Mouse (Mus musculus): ENCODE results near the gene Sptbn4. TPM values are rescaled to one million over a fixed set of nuclear protein-coding genes. Genes with fewer than 3 reads are reported as not detected.
A peak's percentile ranks its signal among the peaks of the same experiment; 100 is the strongest.

Gene Sptbn4
- polyA plus RNA-seq, 1 experiment from 2014 or later = 0.13 TPM

DNA sequence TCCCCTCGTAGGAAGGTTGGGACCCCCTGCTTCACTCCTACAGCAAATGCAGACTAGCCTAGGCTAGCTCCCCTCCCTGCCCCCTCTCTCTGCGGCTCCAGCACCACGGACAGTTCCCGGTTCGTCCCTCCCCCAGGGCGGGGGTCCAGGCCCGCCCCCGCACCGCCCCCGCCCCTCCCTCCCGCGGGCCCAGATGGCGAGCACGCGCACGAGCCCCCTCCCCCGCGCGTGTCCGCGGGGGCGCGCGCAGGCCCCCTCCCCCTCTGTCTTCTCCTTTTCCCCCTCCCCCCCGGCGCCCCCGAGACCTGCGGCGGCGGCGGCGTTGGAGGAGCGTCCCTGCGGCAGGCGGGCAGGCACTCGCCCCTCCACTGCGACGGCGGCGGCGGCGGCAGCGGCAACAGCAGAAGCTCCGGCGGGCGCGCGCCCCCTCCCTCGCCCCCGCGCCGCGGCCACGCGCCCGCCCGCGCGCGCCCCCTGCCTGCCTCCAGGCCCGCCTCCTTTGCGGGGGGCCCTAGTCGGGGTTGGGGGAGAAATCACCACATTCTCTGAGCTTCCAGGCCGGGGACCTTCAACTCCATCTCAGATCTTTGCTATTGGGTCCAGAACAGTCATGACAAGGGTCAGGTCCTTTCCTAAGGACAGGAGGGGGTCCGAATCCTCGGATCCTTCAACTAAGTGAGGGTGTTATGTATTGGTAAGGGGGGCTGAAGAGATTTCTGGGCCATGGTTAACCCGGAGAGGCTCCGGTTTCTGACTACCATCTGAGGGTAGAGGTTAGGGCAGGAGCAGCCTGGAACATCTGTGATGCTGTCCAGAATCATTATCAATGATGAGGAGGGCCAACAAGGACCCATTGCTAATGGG, 51.1 kb downstream of the Sptbn4 start:
- peaks cover 42% of the 10 kb centered on the region for H3K27me3 ChIP-seq
- CTCF ChIA-PET = no interaction called here
- POLR2A ChIA-PET = no interaction called here
- in situ Hi-C loops (cut with MboI; ENCODE audit: low pct_unique_long_range_greater_than_20kb) = loop anchor here (10.0 kb wide), 1 partner anchor 52 kb away; no protein-coding TSS in a partner anchor
- ATAC-seq (no peak), DNase-seq (ENCODE audit: low read depth, low spot score) (no peak)
- no peak for TF ChIP-seq CTCF (IDR thresholded peaks at IDR 0.05)

DNA sequence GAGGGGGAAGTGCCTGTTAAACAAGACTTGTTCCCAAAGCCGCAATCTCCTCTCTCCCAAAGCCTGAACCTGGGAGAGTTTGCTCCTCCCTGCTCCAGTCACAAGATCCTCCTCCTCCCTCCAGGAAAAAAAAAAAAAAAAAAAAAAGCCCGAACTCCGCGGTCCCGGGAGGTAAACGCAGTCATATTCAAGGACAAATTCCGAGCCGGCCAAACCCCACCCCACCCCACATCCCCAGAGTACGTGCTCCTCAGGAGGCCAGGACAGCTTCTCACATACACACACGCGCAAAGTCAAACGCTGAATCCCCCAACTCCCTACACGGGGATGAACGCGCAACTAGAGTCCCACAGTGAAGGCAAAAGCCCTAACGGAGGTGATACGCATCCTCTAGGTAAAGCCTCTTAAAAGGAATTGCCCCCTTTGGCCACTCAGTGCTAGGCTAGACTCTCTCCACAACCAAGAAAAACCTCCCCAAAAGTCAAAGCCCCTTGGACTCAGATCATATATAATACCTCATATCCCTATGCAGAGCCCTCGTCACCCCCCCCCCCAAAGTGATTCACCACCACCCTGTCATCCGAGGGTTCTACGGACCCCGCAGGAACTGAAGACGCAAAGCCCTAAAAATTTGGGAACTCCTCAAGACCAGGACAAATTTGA, 51.8 kb downstream of the Sptbn4 start:
- ATAC-seq (no peak), DNase-seq (ENCODE audit: low read depth, low spot score) (no peak)
- in situ Hi-C loops (cut with MboI; ENCODE audit: low pct_unique_long_range_greater_than_20kb) = loop anchor here (10.0 kb wide), 1 partner anchor 51 kb away; no protein-coding TSS in a partner anchor
- no peak for TF ChIP-seq CTCF (IDR thresholded peaks at IDR 0.05)
- H3K27me3 ChIP-seq = peaks cover 42% of the 10 kb centered on the region
- ChIA-PET POLR2A (no interaction called here), CTCF (interaction anchor here (1.6 kb wide), 1 partner anchor 11 kb away, joined by 5 read pairs; no protein-coding TSS in a partner anchor)

DNA sequence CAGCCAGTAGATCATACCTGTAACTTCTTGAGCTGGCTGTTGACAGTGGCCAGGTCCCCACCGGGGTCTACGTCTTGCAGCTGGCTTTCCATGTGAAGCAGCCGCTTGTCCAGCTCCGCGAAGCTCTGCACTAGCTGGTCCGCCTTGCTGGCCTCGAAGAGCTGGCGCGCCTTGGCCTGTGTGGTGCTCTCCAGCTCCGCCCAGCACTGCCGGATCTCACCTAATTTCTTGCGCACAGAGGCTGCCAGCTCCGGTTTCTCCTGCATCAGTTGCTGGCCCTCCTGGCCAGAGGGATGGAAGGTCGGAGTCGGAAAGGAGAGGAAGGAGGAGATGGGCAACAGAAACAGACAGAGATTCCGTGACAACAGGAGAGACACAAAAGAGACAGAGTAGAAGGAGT, 56.1 kb downstream of the Sptbn4 start:
- TF ChIP-seq CTCF (IDR thresholded peaks at IDR 0.05) = no peak
- in situ Hi-C loops (cut with MboI; ENCODE audit: low pct_unique_long_range_greater_than_20kb) = loop anchor here (10.0 kb wide), 1 partner anchor 47 kb away; no protein-coding TSS in a partner anchor
- ChIA-PET CTCF (no interaction called here), POLR2A (no interaction called here)
- no peak for ATAC-seq
- peaks cover 29% of the 10 kb centered on the region for H3K27me3 ChIP-seq
- no peak for DNase-seq (ENCODE audit: low read depth, low spot score)

DNA sequence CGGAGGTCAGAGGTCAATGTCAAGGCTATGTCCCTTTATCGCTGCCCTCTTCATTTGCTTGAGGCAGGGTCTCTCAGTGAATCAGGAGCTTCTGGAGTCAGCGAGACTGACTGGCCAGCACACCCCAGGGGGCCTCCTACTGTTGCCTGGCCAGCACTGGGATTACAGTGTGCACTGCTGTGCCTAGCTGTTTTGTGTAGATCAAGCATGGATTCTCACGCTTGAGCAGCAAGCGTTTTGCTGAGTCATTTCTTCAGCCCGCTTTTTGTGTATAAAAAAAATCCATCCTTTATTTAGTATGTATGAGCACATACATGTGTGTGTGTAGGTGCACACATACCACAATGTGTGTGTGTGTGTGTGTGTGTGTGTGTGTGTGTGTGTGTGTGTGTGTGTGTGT, 58.3 kb downstream of the Sptbn4 start:
- ATAC-seq (no peak), DNase-seq (ENCODE audit: low read depth, low spot score) (no peak)
- POLR2A ChIA-PET = no interaction called here
- peaks cover 18% of the 10 kb centered on the region for H3K27me3 ChIP-seq
- TF ChIP-seq CTCF (IDR thresholded peaks at IDR 0.05) = no peak
- in situ Hi-C loops (cut with MboI; ENCODE audit: low pct_unique_long_range_greater_than_20kb) = no loop called here
- CTCF ChIA-PET = no interaction called here

DNA sequence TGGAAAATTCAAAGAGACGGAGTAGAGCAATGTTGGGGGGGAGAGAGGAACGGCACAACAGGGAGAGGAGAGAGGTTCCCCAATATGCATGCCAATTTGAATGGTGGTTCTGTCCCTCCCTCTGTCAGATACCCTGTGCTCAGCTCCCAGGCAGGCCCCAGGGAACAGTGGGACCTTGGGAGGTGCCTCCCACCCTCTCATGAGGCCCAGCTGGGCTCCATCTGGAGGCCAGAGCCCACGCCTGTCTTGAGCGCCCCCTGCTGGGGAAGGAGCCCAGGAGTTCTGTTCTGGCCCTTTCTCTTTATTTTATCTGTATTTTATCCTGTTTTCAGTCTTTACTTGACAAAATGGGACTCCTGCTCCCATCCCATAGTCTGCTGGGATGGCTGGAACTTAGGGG, 62.8 kb downstream of the Sptbn4 start:
- peak; percentile 83 for TF ChIP-seq CTCF (IDR thresholded peaks at IDR 0.05)
- ChIA-PET CTCF (interaction anchor here (1.2 to 2.7 kb wide), 4 partner anchors 9 to 52 kb away, joined by 4 to 6 read pairs (median 5); no protein-coding TSS in a partner anchor), POLR2A (interaction anchor here (0.6 kb wide), 1 partner anchor 46 kb away, joined by 5 read pairs; no protein-coding TSS in a partner anchor)
- no peak for DNase-seq (ENCODE audit: low read depth, low spot score)
- peaks cover 11% of the 10 kb centered on the region for H3K27me3 ChIP-seq
- no peak for ATAC-seq
- in situ Hi-C loops (cut with MboI; ENCODE audit: low pct_unique_long_range_greater_than_20kb) = no loop called here

DNA sequence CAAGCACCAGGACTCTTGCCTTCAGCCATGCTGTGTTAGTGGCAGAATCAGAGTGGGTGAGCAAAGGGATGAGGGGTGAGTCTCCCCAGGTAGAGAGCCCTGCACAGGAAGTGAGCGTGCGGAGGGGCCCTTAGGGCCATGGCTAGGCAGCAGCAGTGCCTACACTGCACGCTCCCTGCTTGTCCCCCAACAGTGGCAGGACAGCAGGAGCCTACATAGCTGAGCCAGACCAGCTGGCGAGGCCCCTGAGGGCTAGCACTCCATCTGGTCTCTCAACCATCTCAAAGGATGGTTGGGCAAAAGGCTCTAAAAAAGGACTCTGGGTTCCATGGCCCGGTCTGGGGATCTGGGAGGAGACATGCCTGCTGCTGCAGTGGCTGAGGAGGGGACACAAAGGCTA, 63.4 kb downstream of the Sptbn4 start:
- POLR2A ChIA-PET = no interaction called here
- no peak for TF ChIP-seq CTCF (IDR thresholded peaks at IDR 0.05)
- CTCF ChIA-PET = interaction anchor here (1.2 to 2.7 kb wide), 4 partner anchors 8 to 51 kb away, joined by 4 to 6 read pairs (median 5); no protein-coding TSS in a partner anchor
- peaks cover 13% of the 10 kb centered on the region for H3K27me3 ChIP-seq
- DNase-seq (ENCODE audit: low read depth, low spot score) (no peak), ATAC-seq (no peak)
- in situ Hi-C loops (cut with MboI; ENCODE audit: low pct_unique_long_range_greater_than_20kb) = no loop called here

DNA sequence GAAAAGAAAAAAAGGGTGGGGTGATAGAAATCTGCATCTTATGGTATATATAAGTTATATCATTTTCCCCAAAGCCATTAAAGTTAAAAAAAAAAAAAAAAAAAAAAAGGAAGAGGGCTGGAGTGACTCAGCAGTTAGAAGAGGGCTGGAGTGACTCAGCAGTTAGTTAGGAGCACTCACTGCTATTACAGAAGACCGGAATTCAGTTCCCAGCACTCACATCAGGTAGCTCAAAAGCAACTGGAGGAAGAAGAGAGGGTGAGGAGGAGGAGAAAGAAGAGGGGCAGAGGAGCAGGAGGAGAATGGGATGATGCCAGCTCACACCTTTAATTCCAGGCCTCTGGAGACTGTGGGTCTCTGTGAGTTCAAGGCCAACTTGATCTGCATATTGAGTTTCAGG, 64.3 kb downstream of the Sptbn4 start:
- no peak for TF ChIP-seq CTCF (IDR thresholded peaks at IDR 0.05)
- POLR2A ChIA-PET = no interaction called here
- in situ Hi-C loops (cut with MboI; ENCODE audit: low pct_unique_long_range_greater_than_20kb) = no loop called here
- no peak for ATAC-seq
- CTCF ChIA-PET = interaction anchor here (1.0 to 2.7 kb wide), 2 partner anchors 42 to 51 kb away, joined by 3 to 6 read pairs; no protein-coding TSS in a partner anchor
- no peak for DNase-seq (ENCODE audit: low read depth, low spot score)
- peaks cover 20% of the 10 kb centered on the region for H3K27me3 ChIP-seq

DNA sequence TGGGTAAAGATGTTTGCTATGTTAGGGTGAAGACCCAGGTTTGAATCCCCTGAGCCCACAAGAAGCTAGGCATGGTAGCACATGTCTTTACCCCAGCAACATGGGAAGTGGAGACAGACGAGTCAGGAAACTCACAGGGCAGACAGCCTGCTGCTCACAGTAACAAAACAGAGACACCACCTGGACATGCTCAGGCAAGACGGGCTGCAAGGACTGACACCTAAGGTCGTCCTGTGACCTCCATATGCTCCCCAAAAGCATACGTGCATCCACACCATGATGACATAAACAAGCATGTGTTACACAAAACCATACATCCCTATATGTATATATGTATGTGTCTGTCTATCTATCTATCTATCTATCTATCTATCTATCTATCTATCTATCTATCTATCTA, 65.9 kb downstream of the Sptbn4 start:
- ATAC-seq (no peak), DNase-seq (ENCODE audit: low read depth, low spot score) (no peak)
- no peak for TF ChIP-seq CTCF (IDR thresholded peaks at IDR 0.05)

DNA sequence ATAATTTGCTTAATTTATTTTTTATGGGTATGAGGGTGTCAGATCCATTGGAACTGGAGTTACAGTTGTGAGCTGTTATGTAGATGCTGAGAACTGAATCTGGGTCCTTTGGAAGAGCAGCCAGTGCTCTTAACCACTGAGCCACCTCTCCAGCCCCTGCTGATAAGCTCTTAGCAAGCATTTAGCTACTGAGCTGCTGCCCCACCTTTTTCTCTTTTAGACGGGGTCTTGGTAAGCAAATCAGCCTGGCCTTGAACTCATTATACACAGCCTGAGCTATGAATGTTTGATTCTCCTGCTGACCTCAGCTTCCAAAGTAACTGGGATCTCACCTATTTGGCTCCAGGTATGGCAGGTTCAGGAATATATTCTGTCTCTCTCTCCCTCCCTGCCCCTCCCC, 66.5 kb downstream of the Sptbn4 start:
- no peak for TF ChIP-seq CTCF (IDR thresholded peaks at IDR 0.05)
- H3K27me3 ChIP-seq = peaks cover 26% of the 10 kb centered on the region
- POLR2A ChIA-PET = no interaction called here
- in situ Hi-C loops (cut with MboI; ENCODE audit: low pct_unique_long_range_greater_than_20kb) = no loop called here
- ATAC-seq (no peak), DNase-seq (ENCODE audit: low read depth, low spot score) (no peak)
- CTCF ChIA-PET = no interaction called here

More for the DNA sequence above, 65.9 kb downstream of the Sptbn4 start:
- CTCF ChIA-PET = no interaction called here
- in situ Hi-C loops (cut with MboI; ENCODE audit: low pct_unique_long_range_greater_than_20kb) = no loop called here
- POLR2A ChIA-PET = no interaction called here
- H3K27me3 ChIP-seq = peaks cover 21% of the 10 kb centered on the region

DNA sequence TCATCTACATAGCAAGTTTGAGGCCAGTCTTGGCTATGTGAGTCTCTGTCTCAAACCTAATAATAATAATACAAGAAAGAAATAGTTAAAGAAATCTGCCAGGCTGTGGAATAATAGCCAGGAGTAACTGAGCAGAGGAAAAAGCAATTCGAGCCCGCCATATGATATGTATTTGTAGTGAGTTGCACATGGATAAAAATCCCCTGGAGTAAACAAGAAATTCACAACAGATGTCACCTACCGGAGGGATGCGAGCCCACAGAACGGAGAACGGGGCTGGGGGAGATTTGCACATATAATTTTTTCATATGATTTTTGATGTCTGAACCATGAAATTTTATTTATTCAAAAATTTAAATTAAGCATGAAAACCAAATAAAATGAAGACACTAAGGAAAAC, 67.7 kb downstream of the Sptbn4 start:
- peaks cover 35% of the 10 kb centered on the region for H3K27me3 ChIP-seq
- DNase-seq (ENCODE audit: low read depth, low spot score) (no peak), ATAC-seq (no peak)
- no peak for TF ChIP-seq CTCF (IDR thresholded peaks at IDR 0.05)
- in situ Hi-C loops (cut with MboI; ENCODE audit: low pct_unique_long_range_greater_than_20kb) = no loop called here
- CTCF ChIA-PET = no interaction called here
- POLR2A ChIA-PET = no interaction called here

DNA sequence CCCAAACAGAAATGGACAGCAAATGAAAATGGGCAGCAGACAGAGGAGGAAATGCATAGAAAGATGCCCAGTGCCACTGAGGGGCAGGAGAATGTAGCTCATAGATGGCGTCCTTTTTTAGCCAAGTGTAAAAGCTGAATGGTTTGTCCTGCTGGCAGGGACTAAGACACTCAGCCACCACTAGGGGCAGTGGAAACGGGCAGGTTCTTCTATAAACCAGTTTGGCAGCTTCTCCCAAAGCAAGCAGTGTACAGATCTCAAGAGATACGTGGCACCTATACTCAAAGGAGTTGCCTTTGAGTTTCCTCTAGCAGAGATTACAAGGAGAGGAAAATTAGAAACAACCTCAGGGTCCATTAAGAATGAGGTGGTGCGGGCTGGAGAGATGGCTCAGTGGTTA, 69.1 kb downstream of the Sptbn4 start:
- CTCF ChIA-PET = interaction anchor here (0.9 kb wide), 1 partner anchor 17 kb away, joined by 4 read pairs; no protein-coding TSS in a partner anchor
- ATAC-seq (no peak), DNase-seq (ENCODE audit: low read depth, low spot score) (no peak)
- in situ Hi-C loops (cut with MboI; ENCODE audit: low pct_unique_long_range_greater_than_20kb) = no loop called here
- POLR2A ChIA-PET = no interaction called here
- TF ChIP-seq CTCF (IDR thresholded peaks at IDR 0.05) = no peak
- peaks cover 46% of the 10 kb centered on the region for H3K27me3 ChIP-seq
